Mouse (Mus musculus) G1E (cell line): ENCODE measurements around the gene Fahd1. TPM values are rescaled to one million over a fixed set of nuclear protein-coding genes. Genes with fewer than 3 reads are reported as not detected.

ENCODE experiments used
- ATAC-seq: 2 replicates; pipeline ENCODE4 v1.8.0; 2016; ENCODE audit warnings: mild to moderate bottlenecking; ENCODE audit not compliant: insufficient number of reproducible peaks, poor library complexity, low FRiP score, severe bottlenecking; ENCODE audit errors: extremely low read depth
- DNase-seq: peaks from one replicate; pipeline ENCODE4 v3.0.0; 2012; ENCODE audit warnings: low spot score
- H3K27me3 ChIP-seq: 2 replicates; pipeline ENCODE4 v1.6.1; 2012; ENCODE audit warnings: mild to moderate bottlenecking, low read length, inconsistent platforms; ENCODE audit not compliant: insufficient read depth
- H3K36me3 ChIP-seq: replicated peaks from 2 replicates; pipeline ENCODE3; 2012; ENCODE audit warnings: mild to moderate bottlenecking, inconsistent platforms
- H3K4me1 ChIP-seq: 2 replicates; pipeline ENCODE4 v1.6.1; 2012; ENCODE audit warnings: low read depth, low read length, inconsistent platforms, mixed read lengths; ENCODE audit not compliant: insufficient read depth
- H3K4me3 ChIP-seq: 2 replicates; pipeline ENCODE4 v1.5.1; 2012; ENCODE audit warnings: low read depth, mild to moderate bottlenecking, inconsistent platforms, low read length, moderate library complexity, mixed read lengths
- H3K9me3 ChIP-seq: replicated peaks from 2 replicates; pipeline ENCODE4 v1.6.1; 2012; ENCODE audit warnings: inconsistent platforms
- CTCF ChIP-seq: IDR thresholded peaks from 2 replicates; pipeline ENCODE4 v1.5.1; 2012; ENCODE audit warnings: low read depth, low read length, inconsistent platforms, mixed read lengths
- GATA1 ChIP-seq: IDR thresholded peaks from 2 replicates; pipeline ENCODE4 v1.6.1; 2012; ENCODE audit warnings: borderline replicate concordance, low read length, inconsistent platforms, mixed read lengths
- GATA2 ChIP-seq: IDR thresholded peaks from 2 replicates; pipeline ENCODE4 v1.6.1; 2012; ENCODE audit warnings: low read depth, low read length, inconsistent platforms, borderline replicate concordance
- POLR2AphosphoS5 ChIP-seq: IDR thresholded peaks from 2 replicates; pipeline ENCODE4 v1.6.1; 2012; ENCODE audit warnings: low read depth, low read length, inconsistent platforms; ENCODE audit not compliant: insufficient replicate concordance
- TAL1 ChIP-seq: conservative IDR thresholded peaks from 2 replicates; pipeline ENCODE4 v1.6.1; 2012; ENCODE audit warnings: low read depth, low read length, inconsistent platforms, mixed read lengths
- polyA plus RNA-seq: library from polyadenylated mRNA; stranded (reverse); fragments of >175 nt; gene quantifications from 2 replicates; pipeline ENCODE4 v1.2.3, GENCODE M21; 2012
- total RNA-seq, 2 experiments: library from RNA; stranded (forward) in 1 of 2; stranded (reverse) in 1 of 2; fragments of 200-1000 nt in 1 of 2; fragments of >200 nt in 1 of 2; fragmentation: Nextera tagmentation in 1 of 2; gene quantifications; 2 replicates each; pipeline ENCODE4 v1.2.3; 2014 to 2017

Gene Fahd1
- total and polyA plus RNA-seq, 3 experiments, result 4.5 to 16.1 (median 7.9) TPM

DNA sequence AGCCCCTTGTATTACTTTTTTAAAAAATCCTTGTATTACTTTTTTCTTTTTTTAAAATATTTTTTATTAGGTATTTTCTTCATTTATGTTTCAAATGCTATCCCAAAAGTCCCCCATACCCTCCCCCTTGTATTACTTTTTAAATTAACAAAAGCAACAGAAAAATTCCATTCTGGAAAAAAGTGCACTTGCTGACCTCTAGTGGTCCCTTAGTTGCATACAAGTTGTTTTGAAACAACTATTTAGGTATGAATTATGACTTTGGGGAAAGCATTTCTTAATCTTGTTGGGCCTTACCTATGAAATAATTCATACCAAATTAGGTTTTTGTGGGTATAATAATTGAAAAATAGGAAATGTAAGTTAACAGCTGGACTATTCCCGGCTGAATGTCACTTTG is 32.7 kb downstream of the Fahd1 start:
- H3K36me3 ChIP-seq, result no peaks in the 10 kb centered on the region
- H3K27me3 ChIP-seq, result peaks cover 12% of the 10 kb centered on the region; the same call in 1 of the 2 replicates
- TF ChIP-seq GATA1, result no peak
- TF ChIP-seq GATA2, result no peak
- no peak for TF ChIP-seq TAL1
- no peak for TF ChIP-seq CTCF
- TF ChIP-seq POLR2AphosphoS5, result no peak
- DNase-seq (no peak), ATAC-seq (no peak)
- H3K4me1 ChIP-seq, result peaks cover 2% of the 10 kb centered on the region; the same call in 1 of the 2 replicates
- no peaks in the 10 kb centered on the region for H3K9me3 ChIP-seq
- no peak overlapping the region for H3K4me3 ChIP-seq

DNA sequence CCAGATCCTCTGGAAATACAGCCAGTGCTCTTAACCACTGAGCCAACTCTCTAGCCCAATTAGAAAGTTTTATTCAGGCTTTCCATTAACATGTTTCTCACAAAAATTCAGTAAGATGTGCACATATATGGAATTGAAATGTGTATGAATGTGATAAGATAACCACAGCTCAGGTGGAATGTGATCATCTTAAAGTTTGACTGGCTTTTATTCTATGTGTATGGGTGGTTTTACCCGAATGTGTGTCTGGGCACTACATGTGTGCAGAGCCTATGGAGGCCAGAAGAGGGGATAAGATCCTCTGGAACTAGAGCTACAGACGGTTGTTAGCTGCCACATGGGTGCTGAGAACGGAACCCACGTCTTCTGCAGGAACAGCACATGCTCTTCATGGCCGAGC is 34.9 kb downstream of the Fahd1 start:
- Histone ChIP-seq H3K4me1 (peaks cover 2% of the 10 kb centered on the region; the same call in 1 of the 2 replicates), H3K27me3 (0 out of 2 replicates have a peak, but pooled peaks cover 8% of the 10 kb centered on the region), H3K36me3 (no peaks in the 10 kb centered on the region), H3K4me3 (no peak overlapping the region), H3K9me3 (no peaks in the 10 kb centered on the region)
- DNase-seq (no peak), ATAC-seq (no peak)
- TF ChIP-seq GATA2, result no peak
- TF ChIP-seq CTCF, result no peak
- no peak for TF ChIP-seq POLR2AphosphoS5
- TF ChIP-seq TAL1, result no peak
- TF ChIP-seq GATA1, result no peak

DNA sequence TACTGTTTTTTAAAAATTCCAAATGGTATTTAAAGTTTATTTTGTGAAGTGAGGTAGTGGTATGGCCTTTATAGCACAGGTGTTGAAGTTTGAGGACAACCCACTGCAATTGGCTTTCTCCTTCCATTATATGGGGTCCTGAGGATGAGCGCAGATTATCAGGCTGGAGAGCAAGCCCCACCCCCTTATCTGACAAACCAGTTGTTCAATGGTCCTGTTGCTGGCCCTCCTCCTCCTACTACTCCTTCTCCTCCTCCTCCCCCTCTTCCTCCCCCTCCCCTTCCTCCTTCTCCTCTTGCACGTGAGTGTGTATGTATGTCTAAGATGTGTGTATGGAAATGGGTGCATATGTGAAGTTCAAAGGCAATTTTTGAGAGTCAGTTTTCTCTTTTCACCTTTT is 37.9 kb downstream of the Fahd1 start:
- no peak for ATAC-seq
- H3K4me1 ChIP-seq, result no peaks in the 10 kb centered on the region
- H3K9me3 ChIP-seq, result no peaks in the 10 kb centered on the region
- no peaks in the 10 kb centered on the region for H3K36me3 ChIP-seq
- no peak for DNase-seq
- H3K4me3 ChIP-seq, result no peak overlapping the region
- 0 out of 2 replicates have a peak, but pooled peaks cover 6% of the 10 kb centered on the region for H3K27me3 ChIP-seq
- TF ChIP-seq TAL1 (no peak), CTCF (no peak), GATA1 (no peak), POLR2AphosphoS5 (no peak), GATA2 (no peak)

DNA sequence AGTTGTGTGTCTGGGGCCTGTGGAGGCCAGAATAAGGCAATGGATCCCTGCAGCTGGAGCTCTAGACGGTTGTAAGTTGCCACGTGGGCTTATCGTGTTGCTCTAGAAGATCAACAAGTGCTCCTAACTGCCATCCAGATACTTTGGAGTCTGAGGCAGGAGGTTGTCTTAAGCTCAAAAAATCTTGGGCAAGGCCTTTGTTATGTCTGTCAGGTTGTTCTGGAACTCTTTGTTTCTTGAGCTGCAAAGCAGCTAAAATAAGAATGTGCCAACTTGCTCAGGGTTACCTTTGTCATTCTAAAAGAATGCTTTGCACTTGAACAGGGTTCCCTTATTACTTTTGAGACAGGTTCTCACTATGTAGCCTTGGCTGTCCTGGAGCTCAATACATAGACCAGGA is 39.0 kb downstream of the Fahd1 start:
- H3K4me1 ChIP-seq, result no peaks in the 10 kb centered on the region
- no peak for DNase-seq
- no peak overlapping the region for H3K4me3 ChIP-seq
- no peaks in the 10 kb centered on the region for H3K36me3 ChIP-seq
- ATAC-seq, result no peak
- 0 out of 2 replicates have a peak, but pooled peaks cover 6% of the 10 kb centered on the region for H3K27me3 ChIP-seq
- no peak for TF ChIP-seq GATA1
- H3K9me3 ChIP-seq, result no peaks in the 10 kb centered on the region

DNA sequence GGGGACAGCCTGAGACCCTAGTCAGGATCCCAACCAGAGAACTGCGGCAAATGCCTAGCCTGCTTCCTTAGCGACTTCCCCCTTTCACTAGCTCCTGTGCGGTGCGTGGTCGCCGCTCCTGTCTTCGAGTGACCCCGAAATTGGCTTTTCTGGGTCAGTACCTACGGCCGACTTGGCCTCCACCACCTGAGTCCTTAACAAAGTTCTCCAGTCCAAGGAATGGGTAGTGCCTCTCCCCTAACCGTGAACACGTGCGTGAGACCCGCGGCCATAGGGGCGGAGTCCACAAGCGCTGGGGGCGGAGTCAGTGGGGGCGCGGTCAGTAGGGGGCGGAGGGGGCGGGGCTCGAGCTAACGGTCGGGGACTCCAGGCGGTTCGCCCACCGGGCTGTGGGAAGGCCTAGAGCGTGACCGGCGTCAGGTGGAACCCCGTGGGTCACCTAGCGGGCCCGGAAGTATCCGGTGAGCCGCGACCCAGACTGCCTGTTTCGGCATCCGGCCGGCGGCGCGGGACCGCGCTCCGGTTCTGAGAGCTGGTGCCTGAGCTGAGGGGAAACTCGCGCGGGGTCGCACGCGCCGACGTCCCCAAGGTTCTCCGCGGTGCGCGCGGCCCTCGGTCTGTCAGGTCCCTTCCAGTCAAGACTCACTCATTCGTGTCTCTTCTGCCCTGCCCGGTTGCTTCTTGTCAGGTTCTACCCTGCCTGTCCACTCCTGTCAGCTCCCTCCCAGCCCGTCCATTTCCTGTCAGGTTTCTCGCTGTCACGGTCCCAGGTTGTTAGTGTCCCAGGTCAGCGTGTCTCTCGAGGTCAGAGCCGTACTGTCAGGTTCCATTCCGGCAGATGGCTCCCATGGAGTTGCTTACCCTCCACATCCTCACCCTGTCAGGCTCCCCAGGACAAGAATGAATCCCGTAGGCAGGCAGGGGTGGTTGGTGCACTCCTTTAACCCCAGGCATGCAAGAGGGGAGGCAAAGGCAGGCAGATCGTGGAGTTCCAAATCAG is 45.9 kb downstream of the Fahd1 start, which contains the start of gene Meiob:
Meiob (plus strand) TSS at position 338 of the 1,000 bp plus-strand sequence.
- peak; percentile 77 for DNase-seq

DNA sequence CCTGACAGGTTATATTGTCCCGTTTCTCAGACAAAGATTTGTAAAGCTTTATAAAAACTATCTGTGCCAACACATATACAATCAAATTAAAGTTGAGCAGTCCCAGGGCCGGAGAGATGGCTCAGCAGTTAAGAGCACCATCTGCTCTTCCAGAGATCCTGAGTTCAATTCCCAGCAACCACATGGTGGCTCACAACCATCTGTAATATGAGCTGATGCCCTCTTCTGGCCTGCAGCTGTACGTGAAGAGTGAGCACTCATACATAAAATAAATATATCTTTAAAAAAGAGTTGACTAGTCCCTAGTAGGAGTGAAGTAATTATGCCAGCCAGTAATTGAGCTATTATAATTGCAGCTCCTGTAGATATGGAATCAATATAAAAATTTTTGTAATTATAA is 49.6 kb downstream of the Fahd1 start:
- Histone ChIP-seq H3K9me3 (no peaks in the 10 kb centered on the region), H3K4me1 (peaks cover 15% of the 10 kb centered on the region), H3K4me3 (no peak overlapping the region), H3K27me3 (peaks cover 14% of the 10 kb centered on the region; the same call in 1 of the 2 replicates), H3K36me3 (no peaks in the 10 kb centered on the region)
- no peak for ATAC-seq
- DNase-seq, result no peak
- TF ChIP-seq CTCF (no peak), POLR2AphosphoS5 (no peak), TAL1 (no peak), GATA2 (no peak), GATA1 (no peak)

More for the DNA sequence above, 45.9 kb downstream of the Fahd1 start, which contains the start of gene Meiob:
- Histone ChIP-seq H3K36me3 (no peaks in the 10 kb centered on the region), H3K4me3 (peak within 1 kb of the TSS; percentile 80), H3K9me3 (no peaks in the 10 kb centered on the region), H3K27me3 (0 out of 2 replicates have a peak, but pooled peaks cover 2% of the 10 kb centered on the region), H3K4me1 (peaks cover 12% of the 10 kb centered on the region)
- TF ChIP-seq CTCF (no peak), GATA1 (no peak), TAL1 (no peak), GATA2 (no peak), POLR2AphosphoS5 (no peak)
- ATAC-seq, result peak; percentile 79

DNA sequence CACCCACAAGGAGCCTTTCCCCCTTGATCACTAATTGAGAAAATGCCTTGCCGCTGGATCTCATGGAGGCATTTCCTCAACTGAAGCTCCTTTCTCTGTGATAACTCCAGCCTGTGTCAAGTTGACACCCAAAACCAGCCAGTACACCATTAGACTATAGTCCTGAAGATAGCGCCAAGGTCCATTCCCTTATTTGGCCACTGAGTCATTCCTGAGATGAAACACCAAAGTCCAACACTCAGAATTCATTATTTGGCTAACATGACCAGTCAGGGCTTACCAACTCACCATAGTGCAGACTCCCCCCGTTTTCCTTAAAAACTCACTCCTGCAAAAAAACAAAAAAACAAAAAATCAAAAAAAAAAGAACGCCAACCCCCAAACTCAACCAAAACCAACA is 50.7 kb downstream of the Fahd1 start:
- ATAC-seq (no peak), DNase-seq (no peak)
- TF ChIP-seq POLR2AphosphoS5 (no peak), GATA1 (no peak), CTCF (no peak)

More for the DNA sequence above, 50.7 kb downstream of the Fahd1 start:
- Histone ChIP-seq H3K9me3 (no peaks in the 10 kb centered on the region), H3K27me3 (peaks cover 14% of the 10 kb centered on the region; the same call in 1 of the 2 replicates), H3K4me1 (peaks cover 10% of the 10 kb centered on the region), H3K36me3 (no peaks in the 10 kb centered on the region), H3K4me3 (no peak overlapping the region)

Other genes with a start within 250 kb of the Fahd1 start
Only the 20 nearest of the 28 such genes appear.
- gene Syngr3, start 160.4 kb downstream of the Fahd1 start, total RNA-seq (2014; fragmentation: Nextera tagmentation), result not detected in 2 replicates
- gene Syngr3, start 160.4 kb downstream of the Fahd1 start, total RNA-seq (2017), result 0.17 TPM in 1 of 2 replicates, not detected in the other
- 0.08 and 0.12 TPM in 2 replicates for gene Syngr3, start 160.4 kb downstream of the Fahd1 start, polyA plus RNA-seq
- 10.5 and 15.7 TPM in 2 replicates for gene Gfer, start 154.2 kb downstream of the Fahd1 start, total RNA-seq (2014; fragmentation: Nextera tagmentation)
- gene Gfer, start 154.2 kb downstream of the Fahd1 start, total RNA-seq (2017), result 34.1 and 46.4 TPM in 2 replicates
- 149 and 184 TPM in 2 replicates for gene Gfer, start 154.2 kb downstream of the Fahd1 start, polyA plus RNA-seq
- 1.4 TPM in 1 of 2 replicates, not detected in the other for gene Noxo1, start 154.1 kb downstream of the Fahd1 start, total RNA-seq (2014; fragmentation: Nextera tagmentation)
- gene Noxo1, start 154.1 kb downstream of the Fahd1 start, total RNA-seq (2017), result 1.0 and 1.1 TPM in 2 replicates
- gene Noxo1, start 154.1 kb downstream of the Fahd1 start, polyA plus RNA-seq, result 0.72 and 0.87 TPM in 2 replicates
- 9.2 and 17.8 TPM in 2 replicates for gene Tbl3, start 142.7 kb downstream of the Fahd1 start, total RNA-seq (2014; fragmentation: Nextera tagmentation)
- 27.7 and 34.0 TPM in 2 replicates for gene Tbl3, start 142.7 kb downstream of the Fahd1 start, total RNA-seq (2017)
- 15.6 and 25.2 TPM in 2 replicates for gene Tbl3, start 142.7 kb downstream of the Fahd1 start, polyA plus RNA-seq
- gene Rnf151, start 132.3 kb downstream of the Fahd1 start, total RNA-seq (2014; fragmentation: Nextera tagmentation), result not detected in 2 replicates
- gene Rnf151, start 132.3 kb downstream of the Fahd1 start, total RNA-seq (2017), result 0.23 TPM in 1 of 2 replicates, not detected in the other
- gene Rnf151, start 132.3 kb downstream of the Fahd1 start, polyA plus RNA-seq, result 0.13 and 0.17 TPM in 2 replicates
- 3,970 and 4,105 TPM in 2 replicates for gene Rps2, start 132.2 kb downstream of the Fahd1 start, total RNA-seq (2014; fragmentation: Nextera tagmentation)
- 950 and 975 TPM in 2 replicates for gene Rps2, start 132.2 kb downstream of the Fahd1 start, total RNA-seq (2017)
- gene Rps2, start 132.2 kb downstream of the Fahd1 start, polyA plus RNA-seq, result 2,688 and 3,723 TPM in 2 replicates
- gene Ndufb10, start 125.9 kb downstream of the Fahd1 start, total RNA-seq (2014; fragmentation: Nextera tagmentation), result 54.6 and 63.5 TPM in 2 replicates
- 185 and 206 TPM in 2 replicates for gene Ndufb10, start 125.9 kb downstream of the Fahd1 start, total RNA-seq (2017)
- 372 and 429 TPM in 2 replicates for gene Ndufb10, start 125.9 kb downstream of the Fahd1 start, polyA plus RNA-seq
- not detected in 2 replicates for gene Rpl3l, start 122.5 kb downstream of the Fahd1 start, total RNA-seq (2014; fragmentation: Nextera tagmentation)
- gene Rpl3l, start 122.5 kb downstream of the Fahd1 start, total RNA-seq (2017), result 0.17 TPM in 1 of 2 replicates, not detected in the other
- gene Rpl3l, start 122.5 kb downstream of the Fahd1 start, polyA plus RNA-seq, result 0.07 TPM in 1 of 2 replicates, not detected in the other
- 62.0 and 76.8 TPM in 2 replicates for gene Msrb1, start 113.7 kb downstream of the Fahd1 start, total RNA-seq (2014; fragmentation: Nextera tagmentation)
- 34.6 and 39.2 TPM in 2 replicates for gene Msrb1, start 113.7 kb downstream of the Fahd1 start, total RNA-seq (2017)
- gene Msrb1, start 113.7 kb downstream of the Fahd1 start, polyA plus RNA-seq, result 10.1 and 14.6 TPM in 2 replicates
- not detected in 2 replicates for gene Hs3st6, start 97.4 kb downstream of the Fahd1 start, total RNA-seq (2014; fragmentation: Nextera tagmentation)
- not detected in 2 replicates for gene Hs3st6, start 97.4 kb downstream of the Fahd1 start, total RNA-seq (2017)
- gene Hs3st6, start 97.4 kb downstream of the Fahd1 start, polyA plus RNA-seq, result not detected in 2 replicates
- 7.6 and 8.4 TPM in 2 replicates for gene Meiob, start 46.1 kb downstream of the Fahd1 start, total RNA-seq (2014; fragmentation: Nextera tagmentation)
- 1.9 and 2.1 TPM in 2 replicates for gene Meiob, start 46.1 kb downstream of the Fahd1 start, total RNA-seq (2017)
- 0.07 and 0.13 TPM in 2 replicates for gene Meiob, start 46.1 kb downstream of the Fahd1 start, polyA plus RNA-seq
- 16.8 and 22.3 TPM in 2 replicates for gene Hagh, start 10.2 kb downstream of the Fahd1 start, total RNA-seq (2014; fragmentation: Nextera tagmentation)
- gene Hagh, start 10.2 kb downstream of the Fahd1 start, total RNA-seq (2017), result 30.4 and 34.7 TPM in 2 replicates
- gene Hagh, start 10.2 kb downstream of the Fahd1 start, polyA plus RNA-seq, result 22.1 and 22.3 TPM in 2 replicates
- gene Igfals, start 15.6 kb upstream of the Fahd1 start, total RNA-seq (2014; fragmentation: Nextera tagmentation), result not detected in 2 replicates
- 0.12 and 0.16 TPM in 2 replicates for gene Igfals, start 15.6 kb upstream of the Fahd1 start, total RNA-seq (2017)
- 0.10 and 0.12 TPM in 2 replicates for gene Igfals, start 15.6 kb upstream of the Fahd1 start, polyA plus RNA-seq
- gene Nubp2, start 36.0 kb upstream of the Fahd1 start, total RNA-seq (2014; fragmentation: Nextera tagmentation), result 92.9 and 95.7 TPM in 2 replicates
- 46.9 and 58.5 TPM in 2 replicates for gene Nubp2, start 36.0 kb upstream of the Fahd1 start, total RNA-seq (2017)
- gene Nubp2, start 36.0 kb upstream of the Fahd1 start, polyA plus RNA-seq, result 79.9 and 103 TPM in 2 replicates
- gene Spsb3, start 36.3 kb upstream of the Fahd1 start, total RNA-seq (2014; fragmentation: Nextera tagmentation), result 10.9 and 12.8 TPM in 2 replicates
- 15.9 and 19.7 TPM in 2 replicates for gene Spsb3, start 36.3 kb upstream of the Fahd1 start, total RNA-seq (2017)
- gene Spsb3, start 36.3 kb upstream of the Fahd1 start, polyA plus RNA-seq, result 35.1 and 42.6 TPM in 2 replicates
- gene Eme2, start 44.7 kb upstream of the Fahd1 start, total RNA-seq (2014; fragmentation: Nextera tagmentation), result 3.4 and 6.5 TPM in 2 replicates
- gene Eme2, start 44.7 kb upstream of the Fahd1 start, total RNA-seq (2017), result 18.2 and 19.4 TPM in 2 replicates
- 9.4 and 12.1 TPM in 2 replicates for gene Eme2, start 44.7 kb upstream of the Fahd1 start, polyA plus RNA-seq
- 28.8 and 30.8 TPM in 2 replicates for gene Mrps34, start 44.8 kb upstream of the Fahd1 start, total RNA-seq (2014; fragmentation: Nextera tagmentation)
- 15.6 and 21.1 TPM in 2 replicates for gene Mrps34, start 44.8 kb upstream of the Fahd1 start, total RNA-seq (2017)
- 81.7 and 82.8 TPM in 2 replicates for gene Mrps34, start 44.8 kb upstream of the Fahd1 start, polyA plus RNA-seq
- gene Nme3, start 46.1 kb upstream of the Fahd1 start, total RNA-seq (2014; fragmentation: Nextera tagmentation), result 5.6 and 9.5 TPM in 2 replicates
- gene Nme3, start 46.1 kb upstream of the Fahd1 start, total RNA-seq (2017), result 29.0 and 32.5 TPM in 2 replicates
- 20.2 and 26.8 TPM in 2 replicates for gene Nme3, start 46.1 kb upstream of the Fahd1 start, polyA plus RNA-seq
- gene Mapk8ip3, start 86.6 kb upstream of the Fahd1 start, total RNA-seq (2014; fragmentation: Nextera tagmentation), result 61.3 and 122 TPM in 2 replicates
- gene Mapk8ip3, start 86.6 kb upstream of the Fahd1 start, total RNA-seq (2017), result 35.4 and 39.7 TPM in 2 replicates
- 24.7 and 32.4 TPM in 2 replicates for gene Mapk8ip3, start 86.6 kb upstream of the Fahd1 start, polyA plus RNA-seq
- gene Jpt2, start 110.3 kb upstream of the Fahd1 start, total RNA-seq (2014; fragmentation: Nextera tagmentation), result 79.9 and 83.5 TPM in 2 replicates
- gene Jpt2, start 110.3 kb upstream of the Fahd1 start, total RNA-seq (2017), result 71.2 and 72.3 TPM in 2 replicates
- gene Jpt2, start 110.3 kb upstream of the Fahd1 start, polyA plus RNA-seq, result 25.9 and 28.8 TPM in 2 replicates